Mouse (Mus musculus) E14TG2a.4 (cell line): ENCODE results near the gene R3hdml.
A peak's percentile ranks its signal among the peaks of the same experiment; 100 is the strongest.

Experiments
- CTCF ChIP-seq: conservative IDR thresholded peaks from 2 replicates; pipeline ENCODE4 v1.5.1; 2014; ENCODE audit warnings: low read length
- POU5F1 ChIP-seq: IDR thresholded peaks from 2 replicates; pipeline ENCODE4 v1.6.1; 2014; ENCODE audit warnings: low read length, borderline replicate concordance

DNA sequence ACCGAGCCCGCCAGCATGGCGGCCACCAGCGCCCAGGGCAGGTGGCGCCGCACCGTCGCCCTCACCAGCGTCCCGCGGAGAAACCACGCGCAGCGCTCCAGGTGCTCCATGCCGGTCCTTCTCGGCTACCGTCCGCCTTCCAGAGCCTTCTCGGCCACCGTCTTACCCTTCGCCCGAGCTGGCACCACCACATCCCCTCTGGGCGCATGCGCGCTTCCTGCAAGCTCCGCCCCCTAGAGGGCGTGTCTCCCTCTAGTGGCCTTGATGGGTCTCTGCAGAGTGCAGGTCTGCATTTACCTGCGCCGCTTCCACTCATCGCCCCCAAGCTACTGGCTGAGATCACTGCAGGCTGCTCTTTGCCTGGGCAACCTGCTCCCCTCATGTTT, 19.7 kb upstream of the R3hdml start, which contains the start of gene Fitm2:
- TF ChIP-seq CTCF (peak; percentile 98), POU5F1 (no peak)
